Mouse (Mus musculus) brain, embryonic 18.5 days (tissue): Measurements from ENCODE around the gene Cops9.
A peak's percentile ranks its signal among the peaks of the same experiment; 100 is the strongest.

Experiments used
- DNase-seq: peaks from one replicate; pipeline ENCODE4 v3.0.0-alpha.2; 2012; ENCODE audit warnings: low read depth, low spot score

Cops9 gene

DNA sequence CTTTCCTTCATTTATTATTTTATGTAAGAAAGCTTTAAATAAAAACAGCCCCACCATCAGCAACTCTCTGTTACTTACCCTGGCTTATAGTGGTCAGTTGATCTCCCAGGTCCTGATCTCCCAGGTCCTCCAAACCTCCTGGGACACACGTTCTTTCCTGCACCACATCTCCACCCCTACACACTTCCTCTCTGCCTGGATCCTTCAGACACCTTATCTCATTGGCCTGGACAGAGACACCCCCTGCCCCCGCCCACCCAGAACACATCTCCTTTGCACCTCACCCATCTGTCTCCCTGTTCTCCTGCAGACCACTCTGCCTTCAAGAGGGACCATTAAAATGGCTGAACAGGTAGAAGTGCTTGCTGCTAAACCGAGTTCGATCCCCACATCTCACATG is 5.2 kb upstream of the Cops9 start:
- DNase-seq = no peak

DNA sequence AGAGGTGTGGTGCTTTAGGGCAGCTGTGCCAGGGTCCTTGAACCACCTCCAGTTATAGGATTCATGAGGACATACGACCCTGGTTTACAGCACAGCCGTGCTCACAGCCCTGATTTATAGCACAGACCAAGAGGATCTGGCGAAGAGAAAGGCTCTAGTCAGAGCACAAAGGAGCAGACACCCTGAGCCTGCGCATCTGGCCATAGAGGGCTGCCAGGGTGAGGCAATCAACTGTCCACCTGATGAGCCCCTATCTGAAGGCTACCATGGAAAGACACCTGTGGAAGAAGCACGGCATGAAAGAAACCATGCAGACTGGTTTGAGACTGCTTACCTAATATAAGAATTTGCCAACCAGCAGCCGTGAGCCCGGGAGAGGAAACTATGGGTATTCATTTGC is 4.8 kb upstream of the Cops9 start:
- DNase-seq = no peak

DNA sequence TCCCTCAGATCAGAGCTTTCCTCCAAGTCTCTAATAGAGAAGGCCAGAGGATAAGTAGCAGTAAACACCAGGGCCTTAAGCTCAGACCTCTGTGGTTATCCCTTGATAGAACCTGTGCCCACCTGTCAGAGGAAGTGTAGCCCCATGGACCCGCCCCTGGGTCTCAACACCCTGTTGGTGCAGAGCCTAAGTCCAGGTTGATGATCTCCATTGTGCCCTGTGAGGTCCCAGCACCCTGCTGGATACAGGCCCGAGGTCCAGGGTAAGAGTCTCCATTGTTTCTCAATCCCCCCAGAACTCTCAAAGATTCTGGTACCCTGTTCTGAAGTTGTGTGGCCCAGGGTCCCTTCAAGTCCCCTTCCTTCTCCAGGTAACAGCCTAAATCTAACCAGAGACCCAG is 4.3 kb upstream of the Cops9 start:
- DNase-seq = no peak

DNA sequence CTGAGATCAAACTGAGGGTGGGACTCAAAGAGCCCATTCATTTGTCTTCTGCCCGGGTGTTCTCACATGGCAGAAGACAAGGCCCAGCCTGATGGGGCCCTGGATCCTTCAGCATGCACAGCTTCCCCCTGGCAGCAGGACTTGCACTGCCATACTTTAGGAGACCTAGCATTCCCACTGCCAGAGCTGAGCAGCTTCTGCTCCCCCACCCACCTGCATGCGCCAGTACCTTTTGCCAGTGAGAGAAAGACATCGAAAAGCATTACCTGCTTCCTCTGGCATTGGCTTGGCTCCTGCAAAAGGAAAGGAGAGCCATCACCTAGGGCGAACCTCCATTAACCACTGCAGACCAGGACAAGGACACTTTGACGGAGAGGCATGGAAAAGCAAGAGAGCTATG is 3.1 kb upstream of the Cops9 start:
- DNase-seq = no peak

DNA sequence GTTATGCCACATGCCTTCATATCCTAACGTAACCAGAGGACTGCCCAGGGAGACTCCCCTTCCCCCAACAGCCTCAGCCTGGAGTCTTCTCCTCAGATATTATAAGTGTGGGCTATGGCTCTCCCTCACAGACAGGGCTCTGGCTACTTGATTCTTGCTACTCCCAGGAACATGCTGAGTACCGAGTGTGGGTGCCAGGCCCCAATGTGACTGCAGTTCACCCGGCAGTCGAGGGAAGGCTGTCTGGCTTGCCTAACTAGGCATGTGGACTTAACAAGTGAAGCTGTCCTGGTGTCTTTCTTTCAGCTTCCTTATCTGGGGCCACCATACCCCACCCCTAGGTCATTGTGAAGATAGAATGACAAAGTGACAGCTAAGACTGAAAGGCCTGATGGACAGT is 1.9 kb upstream of the Cops9 start:
- DNase-seq = no peak

DNA sequence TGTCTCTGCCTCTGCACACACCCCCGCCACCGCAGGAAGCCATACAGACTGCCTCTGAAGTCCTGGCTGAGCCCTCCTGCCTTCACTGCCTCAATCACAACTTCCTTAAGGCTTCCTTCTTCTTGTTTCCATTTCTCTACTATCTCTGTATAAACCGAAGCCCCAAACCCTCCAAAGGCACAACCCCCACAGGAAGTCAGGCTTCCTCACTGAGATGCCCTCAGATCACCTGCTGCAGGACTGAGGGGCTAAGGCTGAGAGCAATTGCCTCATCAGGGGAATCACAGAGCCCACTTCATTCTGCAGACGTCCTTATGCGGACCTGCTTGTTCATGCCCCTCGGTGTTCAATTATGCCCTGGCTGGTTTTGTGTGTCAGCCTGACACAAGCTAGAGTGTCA is 1.4 kb downstream of the Cops9 start:
- DNase-seq = no peak

DNA sequence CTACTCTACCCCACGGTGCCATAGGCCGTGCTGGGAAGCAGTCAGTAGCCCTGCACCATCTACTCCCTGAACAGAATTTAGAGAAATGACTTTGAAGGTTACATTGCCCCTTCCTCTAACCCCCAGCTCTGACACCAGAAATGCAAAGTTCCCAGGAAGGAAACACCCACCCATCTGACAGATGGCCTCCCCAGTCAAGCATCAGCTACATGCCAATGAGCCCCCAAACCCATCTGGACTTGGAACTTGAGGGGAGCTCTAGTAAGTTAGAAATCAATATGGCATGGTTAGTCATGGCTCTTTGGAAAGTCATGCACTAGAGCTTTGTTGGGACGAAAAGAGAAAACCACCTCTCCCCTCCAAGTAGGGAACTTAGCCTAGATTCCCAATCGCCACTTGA is 3.0 kb downstream of the Cops9 start:
- DNase-seq = no peak

DNA sequence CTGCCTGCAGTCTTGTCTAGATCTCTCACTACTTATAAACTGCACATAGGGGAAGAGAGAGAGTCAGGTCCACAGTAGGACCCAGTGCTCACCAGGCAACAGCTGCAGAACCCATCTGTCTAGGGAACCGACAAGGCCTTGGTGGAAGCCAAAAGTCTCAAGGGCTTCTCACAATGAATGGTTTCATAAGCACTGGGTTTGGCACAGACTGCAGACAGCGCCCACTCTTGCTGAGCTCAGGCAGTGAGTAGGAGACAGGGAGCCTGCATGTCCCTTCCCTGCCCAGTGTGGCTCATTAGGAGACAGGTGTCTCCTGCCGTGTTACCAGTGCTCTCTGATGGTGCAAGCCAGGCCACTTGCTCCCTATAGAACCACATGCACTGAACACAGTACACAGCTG is 3.6 kb downstream of the Cops9 start:
- DNase-seq = no peak

DNA sequence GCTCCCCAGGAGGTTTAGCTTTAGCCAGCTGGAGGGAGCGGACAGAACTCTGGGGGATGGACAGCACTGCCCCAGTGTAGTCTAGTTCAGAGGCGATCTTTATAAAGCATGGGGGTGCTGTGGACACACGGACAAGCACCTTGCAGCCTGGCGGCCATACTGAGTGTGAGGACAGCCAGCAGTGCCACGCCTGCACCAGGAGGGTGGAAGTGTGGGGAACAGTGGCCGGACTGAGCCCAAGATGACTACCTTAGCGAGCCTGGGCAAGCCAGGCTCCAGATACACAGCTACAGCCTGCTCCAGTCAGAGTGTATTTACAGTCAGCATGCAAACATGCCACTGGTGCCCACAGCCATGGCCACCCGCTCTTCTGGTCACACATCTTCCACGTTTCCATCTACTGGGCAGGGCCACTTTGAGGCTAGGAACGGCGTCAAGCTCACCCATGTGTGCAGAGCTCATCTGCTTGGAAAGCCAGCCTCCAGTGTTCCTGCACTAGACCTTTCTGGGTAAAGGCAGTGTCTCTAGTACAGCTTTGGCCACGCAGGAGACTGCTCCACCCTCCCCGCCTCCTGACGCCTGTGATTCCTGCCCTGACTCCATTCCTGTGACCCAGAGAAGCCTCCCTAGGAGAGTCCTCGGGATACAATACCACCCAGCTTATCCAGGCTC is 4.1 kb downstream of the Cops9 start:
- no peak for DNase-seq

DNA sequence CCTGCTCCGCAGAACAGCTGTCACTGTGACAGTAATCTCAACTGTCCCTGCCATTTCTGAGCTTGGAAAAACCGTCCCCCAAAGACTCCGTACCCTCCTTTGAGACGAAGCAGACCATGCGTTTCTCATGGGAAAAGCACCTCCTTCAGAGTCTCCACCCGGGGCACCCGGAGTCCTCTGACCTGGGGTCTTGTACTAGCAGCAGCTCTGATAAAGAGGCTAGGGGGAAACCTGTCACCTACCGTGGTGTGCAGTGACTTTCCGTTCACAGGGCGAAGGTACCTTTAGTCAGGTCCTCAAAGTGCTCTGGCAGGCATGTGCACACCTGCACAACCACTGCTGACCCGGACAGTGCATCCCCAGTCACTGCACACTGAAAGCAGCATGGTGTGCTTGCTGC is 5.1 kb downstream of the Cops9 start:
- no peak for DNase-seq

DNA sequence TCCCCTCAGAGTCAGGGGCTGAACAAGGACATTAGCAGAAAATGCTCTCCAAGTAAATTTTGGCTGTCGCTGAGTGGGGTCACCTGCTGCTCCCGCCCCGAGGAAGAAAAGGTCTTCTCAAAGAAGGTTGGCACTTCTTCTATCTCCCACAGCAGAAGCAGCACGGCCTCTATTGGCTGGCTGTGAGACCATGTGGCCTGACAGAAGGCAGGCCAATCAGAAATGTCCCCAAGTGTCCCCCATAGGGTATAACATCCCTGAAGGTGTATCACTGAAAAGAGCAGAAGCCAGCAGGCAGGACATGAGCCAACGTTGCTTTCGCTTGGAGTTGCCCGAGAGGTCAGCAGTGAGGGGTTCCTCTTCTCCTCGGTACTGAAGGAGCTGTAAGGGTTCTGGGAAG is 5.8 kb downstream of the Cops9 start:
- no peak for DNase-seq

DNA sequence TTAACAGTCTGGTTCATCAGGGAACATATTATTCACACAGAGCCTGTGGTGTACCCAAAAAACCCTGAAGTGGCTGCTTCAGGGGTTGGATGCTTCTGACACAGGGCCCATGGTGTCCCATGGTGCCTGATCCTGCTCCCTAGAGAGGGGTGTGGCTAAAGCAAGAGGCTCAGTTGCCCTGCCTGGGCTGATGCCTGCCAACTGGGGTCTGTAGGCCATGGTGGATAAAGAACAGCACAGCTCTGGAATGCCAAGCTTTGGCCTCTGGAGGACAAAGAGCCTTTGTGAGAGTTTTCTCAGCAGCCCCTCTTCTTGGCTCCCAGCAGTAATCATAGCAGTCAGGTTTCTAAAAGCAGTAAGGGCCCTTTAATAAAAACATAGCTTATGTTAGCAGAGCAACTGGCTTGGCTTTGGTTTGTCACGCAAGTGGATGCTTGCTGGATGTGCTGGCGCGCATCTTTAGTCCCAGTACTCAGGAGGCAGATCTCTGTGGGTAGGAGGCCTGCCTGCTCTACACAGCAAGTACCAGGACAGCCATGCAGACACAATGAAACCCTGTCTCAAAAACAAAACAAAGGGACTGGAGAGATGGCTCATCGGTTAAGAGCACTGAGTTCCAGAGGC is 6.7 kb downstream of the Cops9 start:
- DNase-seq = no peak

DNA sequence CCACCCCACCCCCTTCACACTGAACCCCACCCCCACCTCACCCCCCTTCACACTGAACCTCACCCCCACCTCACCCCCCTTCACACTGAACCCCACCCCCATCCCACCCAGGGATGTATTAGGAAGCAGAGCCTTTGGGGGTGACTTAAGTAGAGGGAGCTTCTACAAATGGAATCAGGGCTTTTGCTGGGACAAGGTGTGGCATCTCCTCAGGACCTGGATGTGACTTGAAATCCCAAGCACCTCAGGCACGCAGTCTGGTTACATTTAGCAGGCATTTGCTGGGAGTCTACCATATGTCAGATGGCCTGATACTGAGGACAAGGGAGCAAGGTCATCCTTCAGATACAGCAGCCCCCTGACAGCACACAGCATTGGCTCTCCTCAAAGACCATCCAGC is 7.2 kb downstream of the Cops9 start:
- DNase-seq = no peak

DNA sequence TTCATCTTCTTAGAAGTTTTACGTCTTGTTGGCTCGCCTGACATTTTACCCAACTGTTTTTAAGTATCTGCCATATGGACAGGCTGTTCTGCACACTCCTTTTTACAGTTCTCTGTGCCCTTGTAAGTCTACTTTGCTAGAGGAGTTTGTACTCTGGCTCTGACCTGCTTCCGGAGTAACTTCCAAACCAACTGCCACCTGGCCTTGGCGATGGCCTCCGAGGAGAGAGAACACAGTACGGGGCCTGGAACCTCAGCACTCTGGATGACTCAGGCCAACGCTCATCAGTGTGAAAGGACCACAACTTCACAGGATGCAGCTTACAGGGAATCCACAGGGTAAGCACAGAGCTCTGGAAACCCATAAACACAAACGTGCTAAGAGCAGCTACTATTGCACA is 8.1 kb downstream of the Cops9 start:
- no peak for DNase-seq

DNA sequence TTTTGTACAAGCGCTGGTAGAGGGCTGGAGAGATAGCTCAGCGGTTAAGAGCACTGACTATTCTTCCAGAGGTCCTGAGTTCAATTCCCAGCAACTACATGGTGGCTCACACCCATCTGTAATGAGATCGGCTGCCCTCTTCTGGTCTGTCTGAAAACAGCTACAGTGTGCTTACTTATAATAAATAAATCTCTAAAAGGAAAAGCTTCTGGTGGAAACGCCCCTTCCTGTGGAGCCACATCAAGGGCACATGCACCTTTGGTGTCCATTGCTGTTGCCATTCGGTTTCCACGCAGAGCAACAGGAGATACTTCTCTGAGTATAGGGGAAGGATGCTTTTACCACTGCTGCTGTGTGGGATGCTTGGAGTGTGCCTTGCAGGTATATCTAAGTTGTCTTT is 8.8 kb downstream of the Cops9 start:
- no peak for DNase-seq

DNA sequence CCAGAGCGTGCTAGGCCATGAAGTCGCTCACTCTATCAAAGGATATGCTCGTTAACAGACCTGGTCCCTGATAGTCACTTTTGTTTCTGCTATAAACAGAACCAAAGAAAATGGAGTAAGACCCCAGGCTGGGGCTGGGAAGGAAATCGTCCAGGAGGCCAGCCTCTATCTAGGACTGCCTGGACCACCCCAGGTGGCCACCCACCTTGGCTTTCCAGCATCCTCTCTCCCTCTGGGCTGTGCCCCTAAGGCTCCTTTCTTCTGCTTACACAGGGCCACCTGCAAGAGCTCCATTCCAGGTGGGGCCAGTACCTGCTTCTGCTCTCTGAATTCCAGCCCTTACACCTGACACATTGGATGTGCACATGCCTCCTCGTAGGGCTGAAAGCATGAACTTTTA is 9.6 kb downstream of the Cops9 start:
- DNase-seq = no peak

DNA sequence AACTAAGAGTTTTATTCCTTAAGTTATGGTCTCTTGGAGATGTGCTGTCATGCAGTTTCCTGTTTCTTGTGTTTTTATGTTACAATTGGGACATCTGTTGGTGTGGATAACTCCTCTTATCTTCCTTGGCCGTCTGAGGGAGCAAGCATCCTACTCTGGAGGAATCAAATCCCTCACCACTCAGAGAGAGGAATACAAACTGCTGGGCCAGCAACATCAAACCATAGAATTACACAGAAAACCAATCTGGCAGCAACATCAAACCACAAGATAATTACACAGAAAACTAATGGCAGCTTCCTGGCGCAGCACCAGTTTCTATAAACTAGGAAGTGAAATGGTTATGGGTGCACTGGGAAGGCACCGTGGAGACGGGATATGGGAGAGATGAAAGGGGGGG is 13.6 kb downstream of the Cops9 start:
- DNase-seq = no peak

DNA sequence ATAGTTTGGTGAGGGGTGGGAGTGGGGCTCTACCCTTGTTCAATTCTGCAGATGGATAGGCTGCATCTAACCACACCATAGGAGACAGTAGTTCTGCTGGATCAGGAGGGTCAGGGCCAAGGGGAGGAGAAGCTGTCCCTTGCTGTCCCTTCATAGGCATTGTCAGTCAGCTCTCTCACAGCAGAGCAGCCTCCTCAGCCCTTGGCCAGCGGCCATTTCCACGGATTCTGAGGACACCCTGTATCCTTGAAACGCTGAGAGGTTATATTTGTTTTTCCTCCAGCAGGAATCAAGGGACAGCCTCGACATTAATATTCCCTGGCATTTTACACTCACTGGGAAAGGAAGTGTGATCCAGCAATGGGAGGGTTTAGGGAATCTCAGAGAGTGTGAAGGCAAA is 23.4 kb downstream of the Cops9 start:
- DNase-seq = no peak

DNA sequence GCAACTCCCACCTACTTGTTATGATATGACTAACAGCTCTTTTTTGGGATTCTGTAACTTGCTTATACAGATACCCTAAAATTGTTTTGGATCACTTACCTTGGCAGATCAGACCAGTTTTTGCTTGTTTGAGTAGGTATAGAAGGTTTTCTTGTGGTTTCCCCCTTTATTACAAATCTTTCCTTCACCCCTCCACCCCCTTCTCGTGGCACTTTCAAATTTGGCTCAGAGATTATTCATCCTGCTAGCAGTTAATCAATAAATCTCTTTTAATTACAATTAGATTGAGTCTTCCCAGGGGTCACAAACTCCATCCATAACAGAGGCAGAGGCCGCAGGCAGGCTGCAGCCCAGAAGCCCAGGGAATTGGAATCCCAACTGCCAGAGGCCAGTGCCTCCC is 24.3 kb downstream of the Cops9 start, which contains the start of gene Olfr12:
Gene Olfr12 (plus strand): TSS at position 301 of the 400 bp plus-strand sequence.
- no peak for DNase-seq

DNA sequence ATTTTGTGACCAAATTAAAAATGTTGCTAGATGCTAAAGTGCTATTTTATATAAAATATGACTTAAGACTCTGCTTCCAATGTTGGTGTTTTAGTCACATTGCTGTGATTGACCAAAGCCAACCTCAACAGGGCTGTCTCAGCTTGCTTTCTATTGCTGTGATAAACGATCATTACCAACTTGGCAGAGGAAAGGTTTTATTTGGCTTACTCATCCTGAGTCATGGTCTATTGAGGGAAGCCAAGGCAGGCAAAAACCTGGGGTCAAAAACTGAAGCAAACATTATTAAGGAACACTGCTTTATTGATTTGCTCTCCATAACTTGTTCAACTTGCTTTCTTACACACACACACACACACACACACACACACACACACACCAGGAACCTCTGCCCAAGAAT is 25.7 kb downstream of the Cops9 start:
- DNase-seq = no peak

DNA sequence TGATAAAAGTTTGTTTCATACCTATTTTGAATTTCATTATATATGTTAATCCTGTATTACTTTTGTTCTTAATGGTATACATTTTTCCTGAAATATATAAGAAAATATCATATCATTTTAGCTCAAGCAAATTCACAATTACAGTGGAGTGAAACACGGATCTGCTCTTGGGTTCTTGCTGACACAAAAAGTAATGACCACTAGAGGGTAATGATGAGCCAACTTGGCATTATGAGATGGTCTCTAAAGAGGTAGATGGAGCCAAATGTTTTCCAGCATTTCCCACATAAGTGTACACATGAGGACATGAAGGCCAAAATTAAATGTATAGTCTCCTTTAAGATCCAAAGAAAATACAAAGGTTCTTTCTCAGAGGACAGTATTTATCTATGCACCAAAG is 27.3 kb downstream of the Cops9 start:
- peak; percentile 22 for DNase-seq

DNA sequence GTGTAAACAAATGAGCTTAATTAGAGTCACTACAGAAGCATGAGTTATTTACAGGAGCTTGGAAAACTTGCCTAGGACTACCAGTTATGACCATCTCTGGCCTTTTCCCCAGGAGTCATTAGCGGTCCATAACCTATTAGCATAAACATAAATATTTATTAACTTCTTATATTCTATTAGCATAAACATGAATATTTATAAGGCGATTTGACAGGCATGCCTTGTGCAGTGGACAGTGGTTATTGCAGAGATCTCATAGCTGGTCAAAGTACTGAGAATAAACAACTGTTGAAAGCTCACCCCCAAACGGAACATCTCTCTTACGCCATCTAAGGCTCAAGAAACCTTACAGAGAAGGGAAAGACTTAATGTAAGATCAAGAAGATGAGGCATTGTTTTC is 28.6 kb downstream of the Cops9 start:
- DNase-seq = no peak

DNA sequence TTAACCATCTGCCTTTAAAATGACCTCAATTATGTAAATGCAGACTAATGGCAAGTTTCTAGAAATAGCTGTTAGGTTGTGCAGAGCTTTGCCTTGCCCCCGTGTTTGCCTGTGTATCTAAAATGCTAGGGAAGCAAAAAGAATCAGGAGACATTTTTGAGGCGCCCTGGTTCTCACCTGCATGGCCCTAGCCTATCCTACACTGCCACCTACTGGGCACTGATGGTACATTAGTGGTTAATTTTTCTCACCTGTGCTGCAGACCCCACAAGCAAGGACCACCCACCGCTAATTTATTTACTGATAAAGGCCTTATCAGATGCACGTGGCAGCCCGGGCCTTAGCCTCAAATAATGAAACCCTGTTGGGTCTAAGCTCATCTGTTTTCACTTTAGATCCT is 30.8 kb downstream of the Cops9 start:
- DNase-seq = peak; percentile 10

DNA sequence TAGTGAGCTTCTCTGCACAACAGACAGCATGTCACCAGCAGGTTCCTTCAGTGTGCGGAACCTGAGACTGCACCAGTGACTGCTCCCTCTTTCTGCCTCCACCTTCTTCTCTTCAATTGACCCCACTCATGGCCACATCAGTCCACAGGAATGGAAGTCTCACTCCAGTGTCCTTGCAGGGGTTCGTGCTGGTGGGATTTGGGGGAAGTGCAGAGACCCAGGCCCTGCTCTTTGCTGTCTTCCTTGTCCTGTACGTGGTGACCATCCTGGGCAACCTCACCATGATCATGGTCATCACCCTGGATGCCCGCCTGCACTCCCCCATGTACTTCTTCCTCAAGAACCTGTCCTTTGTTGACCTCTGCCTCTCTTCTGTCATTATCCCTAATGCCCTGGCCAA is 34.1 kb downstream of the Cops9 start:
- DNase-seq = no peak
